Mouse (Mus musculus) megakaryocyte, embryonic 14.5 days (primary cell): ENCODE measurements at regions not wholly inside any gene's neighbourhood (a gene's known extent, or its start where the extent isn't known, plus 50 kb on each side); places are given as distances from the start of the nearest gene placed in this dataset.

Source experiments
- FLI1 ChIP-seq: IDR thresholded peaks from 2 replicates; pipeline ENCODE4 v1.6.1; 2012; ENCODE audit warnings: low read length, inconsistent platforms, mixed read lengths
- GATA1 ChIP-seq: IDR thresholded peaks from 3 replicates; pipeline ENCODE4 v1.6.1; 2012; ENCODE audit warnings: mixed read lengths, low read length, inconsistent platforms, borderline replicate concordance

- TF ChIP-seq GATA1, result no peak
- no peak for TF ChIP-seq FLI1
Measured at GRCm38 (mm10) chr1:128824235-128824634, 232.1 kb upstream of the Cxcr4 start.
